In genomic region chr16:37653058-37653457, GRCm38 (mm10) we compare ENCODE assay signal across 7 mouse cellular contexts. TPM values are rescaled to one million over a fixed set of nuclear protein-coding genes. Genes with fewer than 3 reads are reported as not detected.
DNase-seq lines count a peak whose midpoint lies in the region; ATAC-seq and TF ChIP-seq lines count a peak whose summit lies in the region.

No protein-coding gene starts in this region.

- peaks cover 9% of the 10 kb centered on the region for H3K4me1 ChIP-seq in liver, adult 2 months (ENCODE audit: control insufficient read depth, insufficient read depth, low read length)
- peaks cover 35% of the 10 kb centered on the region for H3K4me1 ChIP-seq in forebrain, embryonic 12.5 days
- H3K4me1 ChIP-seq in limb, embryonic 13.5 days, result peaks cover 13% of the 10 kb centered on the region
- peaks cover 19% of the 10 kb centered on the region for H3K4me1 ChIP-seq in stomach, embryonic 14.5 days (ENCODE audit: control insufficient read depth, insufficient read depth, low read length)

- WGBS in liver, adult 2 months, result 41% methylated on average over 1 of the region's 1 CpGs
- WGBS in forebrain, embryonic 12.5 days, result 88% methylated on average over 1 of the region's 1 CpGs
- 81% methylated on average over 1 of the region's 1 CpGs for WGBS in limb, embryonic 13.5 days
- WGBS in stomach, embryonic 14.5 days, result 92% methylated on average over 1 of the region's 1 CpGs

- no peak overlapping the region for H3K9ac ChIP-seq in liver, adult 2 months (ENCODE audit: low read depth, low read length)
- H3K9ac ChIP-seq in forebrain, embryonic 12.5 days, result no peak overlapping the region; the same call in 1 of the 2 replicates
- H3K9ac ChIP-seq in limb, embryonic 13.5 days, result no peak overlapping the region
- H3K9ac ChIP-seq in stomach, embryonic 14.5 days (replicated peaks; ENCODE audit: low read depth, low read length), result no peak overlapping the region

- ATAC-seq in forebrain, embryonic 12.5 days (ENCODE audit: low FRiP score), result no peak
- no peak for ATAC-seq in limb, embryonic 13.5 days (ENCODE audit: low FRiP score, low read depth)
- no peak for ATAC-seq in stomach, embryonic 14.5 days (ENCODE audit: insufficient number of reproducible peaks, insufficient read depth, low FRiP score, low read depth)

- peak overlapping the region; percentile 58 for H3K4me2 ChIP-seq in forebrain, embryonic 12.5 days
- peak overlapping the region; percentile 61 for H3K4me2 ChIP-seq in limb, embryonic 13.5 days (replicated peaks)
- peak overlapping the region; percentile 73 for H3K4me2 ChIP-seq in stomach, embryonic 14.5 days (replicated peaks; ENCODE audit: low read depth, low read length)

- H3K4me3 ChIP-seq in liver, adult 2 months (ENCODE audit: insufficient read depth, low read depth, low read length), result peak overlapping the region; percentile 98; the same call in 1 of the 2 replicates
- peak overlapping the region; percentile 81 for H3K4me3 ChIP-seq in forebrain, embryonic 12.5 days (replicated peaks)
- H3K4me3 ChIP-seq in limb, embryonic 13.5 days, result peak overlapping the region; percentile 80
- peak overlapping the region; percentile 54 for H3K4me3 ChIP-seq in stomach, embryonic 14.5 days (ENCODE audit: low read depth, low read length)

- peak overlapping the region; percentile 25; the same call in 1 of the 2 replicates for H3K27ac ChIP-seq in liver, adult 2 months (replicated peaks; ENCODE audit: insufficient read depth, low read depth, low read length)
- no peak overlapping the region for H3K27ac ChIP-seq in forebrain, embryonic 12.5 days
- H3K27ac ChIP-seq in limb, embryonic 13.5 days, result no peak overlapping the region
- H3K27ac ChIP-seq in stomach, embryonic 14.5 days (ENCODE audit: low read length), result no peak overlapping the region

- no peak for TF ChIP-seq CTCF in liver, adult 2 months (IDR thresholded peaks at IDR 0.05; ENCODE audit: low read depth, low read length)

- peaks cover 6% of the 10 kb centered on the region; the same call in 1 of the 2 replicates for H3K36me3 ChIP-seq in liver, adult 2 months (ENCODE audit: control insufficient read depth, insufficient read depth, low read length)
- H3K36me3 ChIP-seq in forebrain, embryonic 12.5 days (replicated peaks), result peaks cover 3% of the 10 kb centered on the region
- H3K36me3 ChIP-seq in limb, embryonic 13.5 days, result peaks cover 4% of the 10 kb centered on the region
- H3K36me3 ChIP-seq in stomach, embryonic 14.5 days (ENCODE audit: control insufficient read depth, insufficient read depth, low read length), result peaks cover 2% of the 10 kb centered on the region

- H3K79me2 ChIP-seq in liver, adult 2 months (ENCODE audit: control insufficient read depth, insufficient read depth, low read length), result peaks cover 19% of the 10 kb centered on the region; the same call in 1 of the 2 replicates

- DNase-seq in liver, adult 2 months (ENCODE audit: extremely low read depth, low read depth, low spot score), result no peak
- no peak for DNase-seq in liver
- no peak for DNase-seq in cerebellum, postnatal 4 days (ENCODE audit: low spot score in 2 of 2)
- DNase-seq in thymus, postnatal 36 days, result no peak

- TF ChIP-seq POLR2A in liver, adult 2 months (IDR thresholded peaks at IDR 0.05; ENCODE audit: extremely low read depth, insufficient read depth, low read length), result no peak

- no peaks in the 10 kb centered on the region for H3K27me3 ChIP-seq in liver, adult 2 months (ENCODE audit: control insufficient read depth, insufficient read depth, low read length)
- no peaks in the 10 kb centered on the region for H3K27me3 ChIP-seq in forebrain, embryonic 12.5 days
- no peaks in the 10 kb centered on the region for H3K27me3 ChIP-seq in limb, embryonic 13.5 days
- H3K27me3 ChIP-seq in stomach, embryonic 14.5 days (ENCODE audit: control insufficient read depth, insufficient read depth, low read length), result no peaks in the 10 kb centered on the region

- no peaks in the 10 kb centered on the region for H3K9me3 ChIP-seq in forebrain, embryonic 12.5 days
- H3K9me3 ChIP-seq in limb, embryonic 13.5 days, result no peaks in the 10 kb centered on the region
- no peaks in the 10 kb centered on the region for H3K9me3 ChIP-seq in stomach, embryonic 14.5 days (ENCODE audit: control insufficient read depth, low read depth, low read length)

RNA-seq across cellular contexts. Expression of gene Ndufb4, which starts 1.2 kb away (rescaled TPM):
- total RNA-seq in liver, adult 2 months (2014; rRNA removed), result 79.9 and 93.8 TPM in 2 replicates
- 50.6 and 54.4 TPM in 2 replicates for polyA plus RNA-seq in liver, adult 2 months (2012; rRNA removed)
- 77.0 and 79.2 TPM in 2 replicates for polyA plus RNA-seq in forebrain, embryonic 12.5 days (2016; fragmentation: Nextera tagmentation; extraction: Ambion mirVana)
- 58.1 and 63.9 TPM in 2 replicates for polyA plus RNA-seq in limb, embryonic 13.5 days (2015; fragmentation: Nextera tagmentation; extraction: Ambion mirVana)
- 62.5 and 69.3 TPM in 2 replicates for polyA plus RNA-seq in stomach, embryonic 14.5 days (2014; fragmentation: Nextera tagmentation; extraction: Ambion mirVana)
